Mouse (Mus musculus): Measurements from ENCODE around the gene Adam19.

DNA sequence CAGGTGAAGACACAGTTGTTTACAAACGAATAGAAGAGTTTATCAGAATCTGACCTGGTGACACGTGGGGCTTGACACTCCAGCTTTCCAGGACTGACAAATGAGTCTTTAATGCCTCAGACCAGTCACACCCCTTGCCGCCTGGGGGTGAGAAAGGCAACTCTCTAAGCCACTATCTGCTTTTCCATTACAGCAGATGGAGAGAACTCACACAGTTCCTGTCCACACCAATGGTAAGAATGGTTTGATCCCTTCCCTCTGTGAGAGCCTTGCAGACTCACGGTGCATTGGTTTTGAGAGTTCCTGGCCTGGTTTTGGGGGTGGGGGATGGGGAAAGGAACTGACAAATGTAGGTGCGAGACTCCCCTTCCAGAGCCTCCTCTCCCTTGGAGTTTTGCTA, 1.5 kb upstream of the Adam19 start:
- TF ChIP-seq USF1 (IDR thresholded peaks at IDR 0.05; ENCODE audit: low read depth) = no peak
- no peak for TF ChIP-seq CTCF (IDR thresholded peaks at IDR 0.05; ENCODE audit: control insufficient read depth, insufficient read depth, insufficient read length)

All from C2C12 (cell line).